Mouse (Mus musculus) bone marrow macrophage, adult 2 months (primary cell): ENCODE results near the gene Mmp9. TPM values are rescaled to one million over a fixed set of nuclear protein-coding genes. Genes with fewer than 3 reads are reported as not detected.
A peak's percentile ranks its signal among the peaks of the same experiment; 100 is the strongest.

Source experiments
- H3K27ac ChIP-seq: 2 replicates; pipeline ENCODE4 v1.5.1; 2012; ENCODE audit warnings: low read depth, low read length; ENCODE audit not compliant: insufficient read depth
- H3K4me1 ChIP-seq: 2 replicates; pipeline ENCODE4 v1.6.1; 2012; ENCODE audit warnings: low read length; ENCODE audit not compliant: control insufficient read depth, insufficient read depth
- H3K4me3 ChIP-seq: 2 replicates; pipeline ENCODE4 v1.5.1; 2012; ENCODE audit warnings: mild to moderate bottlenecking, low read length, moderate library complexity; ENCODE audit not compliant: insufficient read depth
- CTCF ChIP-seq: IDR thresholded peaks from 2 replicates; pipeline ENCODE4 v1.5.1; 2012; ENCODE audit warnings: low read depth, mild to moderate bottlenecking, low read length, moderate library complexity
- POLR2A ChIP-seq: IDR thresholded peaks from 2 replicates; pipeline ENCODE4 v1.6.1; 2012; ENCODE audit warnings: mild to moderate bottlenecking, low read depth, low read length, borderline replicate concordance
- polyA plus RNA-seq: library from polyadenylated mRNA; stranded (reverse); fragments of >200 nt; gene quantifications from 2 replicates; pipeline ENCODE4 v1.2.4, GENCODE M21; 2012; ENCODE audit not compliant: missing spikeins, insufficient read depth, insufficient read length

Mmp9 gene
- polyA plus RNA-seq: 0.70 and 1.4 TPM in 2 replicates

GRCm38 (mm10) chr2:164940140-164940830 lies at the start of gene Mmp9:
Gene Mmp9, plus strand, starts transcription at chr2:164940780.
- H3K27ac ChIP-seq: no peak within 1 kb of the TSS
- H3K4me1 ChIP-seq: peaks cover 52% of the 10 kb centered on the region
- 0 out of 2 replicates have a peak within 1 kb of the TSS, but pooled peaks have one; percentile 5 for H3K4me3 ChIP-seq
- TF ChIP-seq CTCF (no peak), POLR2A (no peak)

- no peaks in the 10 kb centered on the region for H3K4me1 ChIP-seq
- H3K4me3 ChIP-seq: no peak overlapping the region
- H3K27ac ChIP-seq: no peak overlapping the region
- no peak for TF ChIP-seq POLR2A
Observed at GRCm38 (mm10) chr2:164891056-164891834, 49.3 kb upstream of the Mmp9 start.

GRCm38 (mm10) chr2:164891908-164892695 lies 48.5 kb upstream of the Mmp9 start:
- Histone ChIP-seq H3K4me1 (no peaks in the 10 kb centered on the region), H3K4me3 (no peak overlapping the region), H3K27ac (no peak overlapping the region)
- TF ChIP-seq CTCF (no peak), POLR2A (no peak)

- H3K4me3 ChIP-seq: no peak overlapping the region
- TF ChIP-seq CTCF (no peak), POLR2A (no peak)
- H3K27ac ChIP-seq: no peak overlapping the region
- H3K4me1 ChIP-seq: no peaks in the 10 kb centered on the region
Observed at GRCm38 (mm10) chr2:164892696-164893216, 47.8 kb upstream of the Mmp9 start.

GRCm38 (mm10) chr2:164894048-164894447 lies 46.5 kb upstream of the Mmp9 start:
- H3K4me3 ChIP-seq: no peak overlapping the region
- no peaks in the 10 kb centered on the region for H3K4me1 ChIP-seq
- no peak for TF ChIP-seq CTCF
- no peak for TF ChIP-seq POLR2A
- no peak overlapping the region for H3K27ac ChIP-seq

GRCm38 (mm10) chr2:164894644-164895043 lies 45.9 kb upstream of the Mmp9 start:
- no peak for TF ChIP-seq CTCF
- no peak for TF ChIP-seq POLR2A
- Histone ChIP-seq H3K4me1 (no peaks in the 10 kb centered on the region), H3K4me3 (no peak overlapping the region), H3K27ac (no peak overlapping the region)

GRCm38 (mm10) chr2:164895885-164896284 lies 44.7 kb upstream of the Mmp9 start:
- TF ChIP-seq CTCF: no peak
- no peak for TF ChIP-seq POLR2A
- Histone ChIP-seq H3K27ac (no peak overlapping the region), H3K4me1 (no peaks in the 10 kb centered on the region), H3K4me3 (no peak overlapping the region)

- TF ChIP-seq CTCF: no peak
- TF ChIP-seq POLR2A: no peak
- no peak overlapping the region for H3K4me3 ChIP-seq
- H3K4me1 ChIP-seq: no peaks in the 10 kb centered on the region
Observed at GRCm38 (mm10) chr2:164898008-164898407, 42.6 kb upstream of the Mmp9 start.

GRCm38 (mm10) chr2:164899034-164899433 lies 41.5 kb upstream of the Mmp9 start:
- H3K4me3 ChIP-seq: no peak overlapping the region
- no peaks in the 10 kb centered on the region for H3K4me1 ChIP-seq
- TF ChIP-seq CTCF (no peak), POLR2A (no peak)
- H3K27ac ChIP-seq: no peak overlapping the region

More at GRCm38 (mm10) chr2:164898008-164898407, 42.6 kb upstream of the Mmp9 start:
- no peak overlapping the region for H3K27ac ChIP-seq
